Mouse (Mus musculus) lung, postnatal 14 days (tissue): Measurements from ENCODE around the gene Dennd1a.

ENCODE experiments used
- DNase-seq: peaks from one replicate; pipeline ENCODE4 v3.0.0; 2021

Dennd1a gene

GRCm38 (mm10) chr2:37797046-37797445 is 490.1 kb downstream of the Dennd1a start:
- DNase-seq: no peak

GRCm38 (mm10) chr2:37796021-37796420 is 491.2 kb downstream of the Dennd1a start:
- no peak for DNase-seq

DNA sequence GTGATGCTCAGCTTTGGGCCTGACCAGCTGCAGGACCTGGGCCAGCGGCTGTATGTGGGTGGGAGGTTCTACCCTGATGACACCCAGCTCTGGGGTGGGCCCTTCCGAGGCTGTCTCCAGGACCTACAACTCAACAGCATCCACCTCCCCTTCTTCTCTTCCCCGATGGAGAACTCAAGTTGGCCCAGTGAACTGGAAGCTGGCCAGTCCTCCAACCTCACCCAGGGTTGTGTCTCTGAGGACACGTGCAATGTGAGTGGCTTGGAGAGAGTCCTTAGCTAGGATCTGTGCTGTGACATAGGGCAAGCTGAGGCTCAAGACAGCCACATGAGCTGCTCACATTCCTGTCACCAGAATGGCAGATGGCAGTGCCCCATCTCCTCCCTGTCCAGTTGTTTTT is 495.9 kb downstream of the Dennd1a start:
- DNase-seq: no peak

DNA sequence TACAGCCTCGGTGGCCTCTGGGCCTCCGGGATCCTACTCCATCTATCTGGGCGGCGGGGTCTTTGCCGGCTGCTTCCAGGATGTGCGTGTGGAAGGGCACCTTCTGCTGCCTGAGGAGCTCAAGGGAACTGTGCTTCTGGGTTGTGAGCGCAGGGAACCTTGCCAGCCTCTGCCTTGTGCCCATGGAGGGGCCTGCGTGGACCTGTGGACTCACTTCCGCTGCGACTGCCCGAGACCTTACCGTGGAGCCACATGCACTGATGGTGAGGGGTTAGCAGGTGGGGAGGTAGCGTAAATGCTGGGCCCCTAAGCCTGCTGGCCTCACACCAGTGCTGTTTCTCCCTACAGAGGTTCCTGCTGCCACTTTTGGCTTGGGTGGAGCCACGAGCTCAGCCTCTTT is 496.5 kb downstream of the Dennd1a start:
- DNase-seq: no peak

DNA sequence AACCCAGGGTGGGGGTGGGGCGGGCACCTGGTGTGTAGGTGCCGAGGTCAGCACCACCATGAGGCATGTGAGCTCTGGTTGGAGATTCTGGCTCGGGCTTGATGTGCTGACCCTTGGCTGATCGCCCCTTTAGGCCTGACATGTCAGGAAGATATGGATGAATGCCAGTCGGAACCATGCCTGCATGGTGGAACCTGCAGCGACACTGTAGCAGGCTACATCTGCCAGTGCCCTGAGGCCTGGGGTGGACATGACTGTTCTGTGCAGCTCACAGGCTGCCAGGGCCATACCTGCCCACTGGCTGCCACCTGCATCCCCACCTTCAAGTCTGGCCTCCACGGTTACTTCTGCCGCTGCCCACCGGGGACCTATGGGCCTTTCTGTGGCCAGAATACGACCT is 497.2 kb downstream of the Dennd1a start:
- no peak for DNase-seq

GRCm38 (mm10) chr2:37789029-37789428 is 498.2 kb downstream of the Dennd1a start:
- DNase-seq: no peak

DNA sequence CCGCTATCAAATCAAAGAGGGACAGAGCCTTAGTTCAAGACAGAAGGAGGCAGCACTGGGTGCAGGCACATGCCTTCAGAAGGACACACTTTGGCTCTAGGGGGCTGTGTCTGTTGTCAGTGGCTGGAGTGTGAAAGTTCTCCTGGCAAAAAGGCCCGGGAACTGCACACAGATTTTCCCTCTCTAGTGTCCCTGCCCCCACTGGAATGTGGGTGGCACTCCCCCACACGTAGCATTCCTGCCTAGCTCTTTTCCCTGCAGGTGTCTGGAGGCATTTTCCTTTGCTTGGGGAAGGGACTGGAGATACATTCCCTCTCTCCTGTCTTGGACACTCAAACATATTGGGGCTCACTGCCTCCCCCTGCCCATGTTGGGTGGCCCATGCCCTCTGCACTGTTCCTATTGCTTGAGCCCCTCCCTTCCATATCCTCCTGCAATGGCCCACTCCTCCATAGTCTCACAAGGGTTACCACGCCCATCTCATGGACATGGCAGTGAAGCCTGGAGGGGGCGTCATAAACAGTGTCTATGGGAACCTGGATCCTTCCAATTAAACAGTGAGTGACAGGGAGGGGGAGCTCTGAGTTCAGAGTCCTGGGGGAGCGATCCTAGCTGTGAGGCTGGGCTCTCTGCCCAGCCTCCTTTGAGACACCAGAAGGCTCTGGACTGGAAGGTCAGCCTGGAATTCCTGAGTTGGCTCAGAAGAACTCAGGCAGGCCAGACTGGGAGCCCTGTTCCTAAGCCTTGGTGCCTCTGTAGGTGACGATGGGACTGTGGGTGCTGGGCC is 498.8 kb downstream of the Dennd1a start:
- DNase-seq: no peak

- DNase-seq: no peak
Measured at GRCm38 (mm10) chr2:37786461-37786860, 500.7 kb downstream of the Dennd1a start.

- DNase-seq: no peak
Measured at GRCm38 (mm10) chr2:37784473-37784872, 502.7 kb downstream of the Dennd1a start.

GRCm38 (mm10) chr2:37782002-37782401 is 505.2 kb downstream of the Dennd1a start:
- DNase-seq: no peak

DNA sequence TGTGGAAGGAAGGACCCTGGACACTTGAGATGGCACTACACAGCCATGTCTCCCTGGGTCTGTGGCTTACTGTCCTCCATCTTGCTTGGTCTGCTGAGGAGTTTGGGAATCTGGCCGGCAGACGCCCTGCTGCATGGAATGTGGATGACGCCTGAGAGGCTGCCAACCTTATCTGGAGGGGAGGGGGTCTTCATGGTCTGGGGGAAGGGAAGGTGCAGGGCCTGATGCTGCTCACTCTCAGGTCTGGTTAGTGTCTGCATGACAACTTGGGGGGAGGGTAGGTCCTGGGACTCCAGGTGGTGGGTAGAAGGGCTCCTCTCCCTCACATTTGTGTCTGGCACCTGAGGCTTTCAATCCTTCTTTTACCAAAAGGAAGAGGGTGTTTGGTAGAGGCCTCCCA is 505.8 kb downstream of the Dennd1a start:
- DNase-seq: no peak

DNA sequence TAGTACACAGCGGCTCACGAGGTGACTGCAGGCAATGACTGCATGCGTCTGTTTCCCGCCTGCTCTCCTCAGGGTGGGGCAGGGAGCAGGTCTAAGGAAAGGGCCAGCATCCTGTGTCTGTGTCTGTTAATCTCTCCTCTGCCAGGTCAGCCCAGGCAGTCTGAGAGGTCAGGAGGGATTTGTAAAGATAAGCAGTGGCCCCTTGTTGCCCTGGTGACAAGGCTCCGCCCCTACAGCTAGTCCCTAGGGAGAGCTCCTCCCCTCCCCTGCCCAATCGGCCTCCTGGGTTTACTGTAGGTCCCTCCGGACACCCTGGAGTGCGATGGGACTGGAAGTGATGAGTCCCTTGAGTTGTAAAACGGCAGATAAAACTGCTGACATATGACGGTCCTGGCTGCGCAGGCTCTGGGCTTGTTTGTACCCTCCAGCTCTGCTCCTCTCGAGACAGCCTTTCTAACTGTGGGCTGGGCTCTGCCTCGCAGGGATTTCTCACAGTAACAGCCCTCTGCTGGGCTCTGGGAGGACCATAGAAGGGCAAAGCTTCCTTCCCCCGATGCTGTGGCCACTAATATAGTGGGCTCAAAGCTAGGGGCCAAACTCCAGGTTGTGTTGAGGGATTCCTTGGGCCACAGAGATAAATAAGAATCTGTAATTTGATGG is 506.8 kb downstream of the Dennd1a start:
- peak; percentile 60 for DNase-seq

DNA sequence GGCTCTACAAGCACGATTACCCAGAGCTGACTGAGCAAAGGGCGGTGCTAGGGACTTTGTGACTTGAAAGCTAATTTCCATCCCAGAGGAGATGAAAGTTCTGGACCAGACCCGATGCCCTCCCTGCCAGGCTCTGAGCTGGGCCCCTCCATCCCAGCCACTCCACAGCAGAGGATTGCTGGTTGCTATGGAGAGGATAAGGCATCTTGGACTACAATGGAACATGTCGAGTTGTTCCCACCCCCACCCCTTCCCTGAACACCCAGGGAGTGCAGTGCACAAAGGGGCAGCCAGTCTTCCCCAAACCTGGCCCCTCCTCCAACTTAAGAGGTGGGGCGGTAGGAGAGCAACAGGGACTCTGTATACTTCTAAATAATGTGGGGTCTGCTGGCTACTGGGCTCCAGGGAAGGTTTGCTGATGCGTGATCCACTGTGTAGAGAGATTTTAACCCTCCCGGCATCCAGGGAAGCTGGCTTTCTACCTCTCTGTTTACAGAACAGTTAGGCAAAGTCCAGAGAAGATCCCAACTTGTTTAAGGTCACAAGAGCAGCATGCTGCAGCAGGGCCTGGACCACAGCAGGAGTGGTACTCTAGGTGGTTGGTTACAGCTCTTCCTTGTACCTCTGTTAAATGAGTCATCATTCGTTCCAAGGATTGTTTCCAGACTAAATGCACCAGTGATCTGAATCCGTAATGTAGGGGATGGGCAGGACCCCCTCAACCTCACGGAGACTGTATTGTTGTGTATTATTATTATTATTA is 509.1 kb downstream of the Dennd1a start:
- DNase-seq: no peak

- no peak for DNase-seq
Measured at GRCm38 (mm10) chr2:37776611-37777411, 510.4 kb downstream of the Dennd1a start.

DNA sequence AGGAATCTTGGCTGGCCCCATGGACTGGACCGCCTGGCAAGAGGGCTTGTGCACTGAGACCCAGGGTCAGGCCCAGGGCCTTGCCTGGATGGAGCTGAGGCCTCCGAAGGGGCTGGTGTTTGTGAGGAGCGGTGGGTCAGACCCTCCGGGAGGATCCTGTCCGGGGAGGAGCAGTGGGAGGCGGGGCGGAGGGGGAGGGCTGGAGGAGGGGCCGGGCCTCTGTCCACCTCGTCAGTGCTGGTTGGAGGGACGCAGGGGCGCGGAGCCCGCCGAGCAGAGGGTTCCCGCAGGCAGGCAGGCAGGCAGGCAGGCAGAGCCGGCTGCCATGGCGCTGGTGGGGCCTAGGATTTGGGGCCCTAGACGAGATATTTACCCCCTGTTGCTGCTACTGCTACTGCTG is 511.2 kb downstream of the Dennd1a start, which contains the start of gene Crb2:
Crb2 (plus strand) TSS at position 234 of the 400 bp plus-strand sequence.
- no peak for DNase-seq

DNA sequence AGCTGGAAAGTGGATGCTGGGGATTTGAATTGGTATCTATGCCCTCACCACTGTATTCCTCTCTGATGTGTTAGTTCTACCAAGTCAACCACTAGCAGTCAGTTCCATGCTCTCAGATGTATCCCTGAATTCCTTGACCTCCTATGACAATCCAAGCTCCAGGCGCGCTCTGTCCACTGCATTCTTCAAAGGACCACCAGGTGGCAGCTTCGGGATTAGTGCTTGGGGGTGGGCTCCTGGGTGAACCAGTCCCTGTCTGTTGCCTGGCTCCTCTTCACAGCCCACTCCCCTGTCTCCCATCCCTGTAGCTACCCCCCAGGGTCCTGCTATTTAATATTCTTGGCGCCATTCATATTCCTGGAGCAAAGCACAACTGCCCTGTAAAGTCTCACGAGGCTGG is 512.6 kb downstream of the Dennd1a start:
- peak; percentile 56 for DNase-seq

GRCm38 (mm10) chr2:37771618-37772285 is 515.4 kb downstream of the Dennd1a start:
- peak; percentile 89 for DNase-seq

- no peak for DNase-seq
Measured at GRCm38 (mm10) chr2:37769793-37770192, 517.4 kb downstream of the Dennd1a start.

GRCm38 (mm10) chr2:37768903-37769302 is 518.3 kb downstream of the Dennd1a start:
- no peak for DNase-seq

DNA sequence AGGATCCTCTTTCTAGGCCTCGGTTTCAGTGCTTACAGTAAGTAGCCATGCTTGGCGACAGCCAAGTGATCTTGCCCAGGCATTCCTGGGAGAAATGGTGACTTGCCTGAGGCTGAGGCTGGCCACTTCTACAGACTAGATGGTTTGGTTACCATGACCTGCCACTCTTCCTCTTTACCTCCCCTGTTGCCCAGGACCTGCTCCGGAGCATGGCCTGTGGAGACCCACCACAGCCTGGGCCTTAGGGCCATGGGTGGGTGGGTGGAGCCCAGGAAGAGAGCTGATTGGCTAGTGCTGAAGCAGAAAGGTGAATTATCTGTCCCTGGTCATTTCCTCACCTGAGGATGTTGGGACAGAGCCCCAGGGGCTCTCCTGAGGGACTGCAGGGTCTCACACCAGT is 519.5 kb downstream of the Dennd1a start:
- DNase-seq: no peak

DNA sequence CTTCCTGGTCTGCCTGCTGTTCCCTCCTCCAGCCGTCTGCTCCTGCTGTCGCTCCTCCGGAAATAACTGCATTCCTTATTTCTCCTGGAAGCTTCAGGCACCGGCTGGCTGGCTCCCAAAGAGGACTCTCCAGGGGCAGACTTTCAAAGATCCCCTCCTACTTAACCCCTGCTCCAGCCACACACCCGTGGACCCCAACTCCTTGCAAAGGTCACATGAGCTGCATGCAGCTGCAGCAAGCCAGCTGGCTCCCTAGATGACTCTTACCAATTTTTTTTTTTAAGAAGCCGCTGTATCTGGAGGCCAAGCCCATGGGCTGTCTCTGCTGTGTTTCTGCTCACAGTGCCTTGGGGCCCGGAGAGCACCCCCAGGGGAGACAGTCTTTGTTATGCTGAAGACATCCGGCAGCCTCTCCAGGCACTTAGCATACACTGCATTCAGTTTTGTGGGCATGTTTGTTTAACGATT is 520.1 kb downstream of the Dennd1a start:
- DNase-seq: peak; percentile 38
